Mouse (Mus musculus) adipocyte (in vitro differentiated cells): ENCODE data around the gene Dnajc11.
A peak's percentile ranks its signal among the peaks of the same experiment; 100 is the strongest.

Source experiments
- DNase-seq: peaks from one replicate; pipeline ENCODE4 v3.0.0-alpha.2; 2016; ENCODE audit warnings: low spot score

Gene Dnajc11

GRCm38 (mm10) chr4:151933505-151934214, at the start of gene Dnajc11:
TSS of gene Dnajc11 (plus strand) at chr4:151933691.
- peak; percentile 86 for DNase-seq

- no peak for DNase-seq
Observed at GRCm38 (mm10) chr4:151893241-151893640, 40.2 kb upstream of the Dnajc11 start.

- no peak for DNase-seq
Observed at GRCm38 (mm10) chr4:151894926-151895325, 38.6 kb upstream of the Dnajc11 start.

- no peak for DNase-seq
Observed at GRCm38 (mm10) chr4:151895624-151896023, 37.9 kb upstream of the Dnajc11 start.

GRCm38 (mm10) chr4:151897069-151897617, 36.3 kb upstream of the Dnajc11 start:
- DNase-seq: no peak

- DNase-seq: no peak
Observed at GRCm38 (mm10) chr4:151898600-151899245, 34.8 kb upstream of the Dnajc11 start.

- DNase-seq: no peak
Observed at GRCm38 (mm10) chr4:151899707-151900384, 33.6 kb upstream of the Dnajc11 start.

- DNase-seq: no peak
Observed at GRCm38 (mm10) chr4:151900735-151901134, 32.8 kb upstream of the Dnajc11 start.

GRCm38 (mm10) chr4:151901422-151901821, 32.1 kb upstream of the Dnajc11 start:
- DNase-seq: no peak

GRCm38 (mm10) chr4:151902046-151902688, 31.3 kb upstream of the Dnajc11 start:
- no peak for DNase-seq

- DNase-seq: peak; percentile 29
Observed at GRCm38 (mm10) chr4:151902689-151903241, 30.7 kb upstream of the Dnajc11 start.

- no peak for DNase-seq
Observed at GRCm38 (mm10) chr4:151904098-151904497, 29.4 kb upstream of the Dnajc11 start.

GRCm38 (mm10) chr4:151905621-151906020, 27.9 kb upstream of the Dnajc11 start:
- DNase-seq: no peak

GRCm38 (mm10) chr4:151907577-151908343, 25.7 kb upstream of the Dnajc11 start:
- DNase-seq: no peak

- no peak for DNase-seq
Observed at GRCm38 (mm10) chr4:151908809-151909208, 24.7 kb upstream of the Dnajc11 start.

- no peak for DNase-seq
Observed at GRCm38 (mm10) chr4:151916271-151916670, 17.2 kb upstream of the Dnajc11 start.

- DNase-seq: no peak
Observed at GRCm38 (mm10) chr4:151919135-151919840, 14.2 kb upstream of the Dnajc11 start.

- DNase-seq: peak; percentile 66
Observed at GRCm38 (mm10) chr4:151919900-151920643, 13.4 kb upstream of the Dnajc11 start.

- DNase-seq: no peak
Observed at GRCm38 (mm10) chr4:151922124-151922523, 11.4 kb upstream of the Dnajc11 start.
